Mouse (Mus musculus) limb, embryonic 14.5 days (tissue): ENCODE measurements around the gene Cd300lg. TPM values are rescaled to one million over a fixed set of nuclear protein-coding genes. Genes with fewer than 3 reads are reported as not detected.

ENCODE experiments used
- ATAC-seq: fragments of 200-750 bp; cut with Nextera tagmentation; 2 replicates; pipeline ENCODE4 v1.8.0; 2017; ENCODE audit warnings: low read depth, moderate number of reproducible peaks, moderate TSS enrichment; ENCODE audit not compliant: low FRiP score
- DNase-seq: peaks from one replicate; pipeline ENCODE4 v3.0.0-alpha.2; 2015; ENCODE audit warnings: low spot score
- H3K27ac ChIP-seq: fragments of 300-500 bp; sonication (generic); replicated peaks from 2 replicates; pipeline ENCODE4 v1.5.1; 2014; ENCODE audit warnings: low read depth, mild to moderate bottlenecking, low read length, moderate library complexity, mixed read lengths
- H3K27me3 ChIP-seq: fragments of 300-500 bp; sonication (generic); 2 replicates; pipeline ENCODE4 v1.6.1; 2014; ENCODE audit warnings: low read length, mixed read lengths; ENCODE audit not compliant: control insufficient read depth, insufficient read depth
- H3K36me3 ChIP-seq: fragments of 300-500 bp; sonication (generic); 2 replicates; pipeline ENCODE4 v1.6.1; 2014; ENCODE audit warnings: mild to moderate bottlenecking, low read length, moderate library complexity, mixed read lengths; ENCODE audit not compliant: control insufficient read depth, insufficient read depth
- H3K4me1 ChIP-seq: fragments of 300-500 bp; sonication (generic); 2 replicates; pipeline ENCODE4 v1.6.1; 2014; ENCODE audit warnings: antibody characterized with exemption, low read length, mixed read lengths; ENCODE audit not compliant: control insufficient read depth, insufficient read depth
- H3K4me2 ChIP-seq: fragments of 300-500 bp; sonication (generic); replicated peaks from 2 replicates; pipeline ENCODE4 v1.6.1; 2014; ENCODE audit warnings: low read depth, mild to moderate bottlenecking, low read length, moderate library complexity; ENCODE audit not compliant: severe bottlenecking
- H3K4me3 ChIP-seq: fragments of 300-500 bp; sonication (generic); replicated peaks from 2 replicates; pipeline ENCODE4 v1.5.1; 2014; ENCODE audit warnings: low read length
- H3K9ac ChIP-seq: fragments of 300-500 bp; sonication (generic); 2 replicates; pipeline ENCODE4 v1.6.1; 2014; ENCODE audit warnings: mild to moderate bottlenecking, low read depth, low read length, moderate library complexity; ENCODE audit not compliant: severe bottlenecking
- H3K9me3 ChIP-seq: fragments of 300-500 bp; sonication (generic); 2 replicates; pipeline ENCODE4 v1.6.1; 2016; ENCODE audit warnings: low read length; ENCODE audit not compliant: control insufficient read depth
- POLR2A ChIP-seq: fragments of 200-500 bp; IDR thresholded peaks from 2 replicates; pipeline ENCODE4 v1.8.0; 2012; ENCODE audit warnings: inconsistent platforms, mild to moderate bottlenecking, moderate library complexity, borderline replicate concordance; ENCODE audit not compliant: insufficient read depth, insufficient read length; ENCODE audit errors: extremely low read depth
- WGBS: fragments of 180-500 bp; shearing (Covaris S2); extraction: QIAGEN DNeasy Blood & Tissue Kit; methylation state at CpG from one replicate; pipeline ENCODE4 v1.1.7; 2014; 5-methylcytosine and 5-hydroxymethylcytosine counted together
- polyA plus RNA-seq, 2 experiments: library from polyadenylated mRNA; depleted of rRNA in 1 of 2; stranded (reverse) in 1 of 2; unstranded in 1 of 2; fragments of >200 nt; fragmentation: Nextera tagmentation in 1 of 2; extraction: Ambion mirVana in 1 of 2; gene quantifications; 2 replicates each; pipeline versions ENCODE4 v1.2.1 to v1.2.3; 2012 to 2014

The Cd300lg gene
- polyA plus RNA-seq, 2 experiments: 0.81 to 1.0 TPM

DNA sequence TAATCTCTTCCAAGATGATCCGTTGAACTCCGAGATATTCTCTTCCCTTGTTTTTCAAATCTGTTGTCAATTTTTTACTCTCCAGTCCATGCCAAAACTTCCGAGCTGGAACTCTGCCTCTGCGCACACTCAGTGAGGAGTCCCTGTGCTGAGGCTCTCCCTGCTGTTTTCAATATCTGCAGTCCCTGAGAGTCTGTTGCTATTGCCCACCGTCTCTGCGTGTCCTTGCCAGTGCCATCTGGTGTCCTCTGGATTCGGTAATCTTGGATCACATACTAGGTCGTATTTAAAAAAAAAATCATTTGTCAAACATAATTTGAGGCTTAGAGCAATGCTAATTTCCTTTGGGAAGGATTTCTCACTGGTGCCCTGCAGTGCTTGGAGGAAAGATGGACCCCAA lies 6.4 kb upstream of the Cd300lg start:
- Histone ChIP-seq H3K4me2 (no peak overlapping the region), H3K27ac (no peak overlapping the region), H3K36me3 (no peaks in the 10 kb centered on the region), H3K9me3 (no peaks in the 10 kb centered on the region), H3K27me3 (no peaks in the 10 kb centered on the region), H3K4me3 (no peak overlapping the region), H3K9ac (no peak overlapping the region), H3K4me1 (no peaks in the 10 kb centered on the region)
- DNase-seq (no peak), ATAC-seq (no peak)
- TF ChIP-seq POLR2A: no peak
- 59% methylated on average over 8 of the region's 8 CpGs for WGBS

DNA sequence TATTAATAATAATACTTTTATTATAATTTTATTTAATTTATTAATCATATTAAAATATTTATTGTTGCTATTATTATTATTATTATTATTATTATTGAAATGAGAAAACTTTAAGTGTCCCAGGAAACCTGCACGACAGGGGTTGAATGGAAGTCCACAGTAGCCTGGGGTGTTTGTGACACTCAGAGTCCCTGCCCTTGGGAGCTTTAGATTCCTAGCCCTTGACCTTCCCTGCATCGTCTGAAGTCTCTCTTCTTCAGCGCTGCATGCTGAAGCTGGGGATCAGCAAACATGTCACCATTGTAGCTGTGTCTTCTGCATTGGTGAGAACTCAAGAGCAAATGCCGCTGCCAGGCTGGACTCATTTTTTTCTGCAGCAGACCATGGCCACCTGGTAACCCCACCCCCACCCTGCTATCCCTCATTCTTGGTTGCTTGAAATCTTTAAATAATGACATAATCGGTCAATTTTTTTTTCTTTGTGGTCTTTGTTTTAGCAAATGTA lies 5.8 kb upstream of the Cd300lg start:
- Histone ChIP-seq H3K4me3 (no peak overlapping the region), H3K36me3 (no peaks in the 10 kb centered on the region), H3K9me3 (no peaks in the 10 kb centered on the region), H3K27ac (no peak overlapping the region), H3K4me1 (no peaks in the 10 kb centered on the region), H3K9ac (no peak overlapping the region), H3K27me3 (no peaks in the 10 kb centered on the region), H3K4me2 (no peak overlapping the region)
- TF ChIP-seq POLR2A: no peak
- WGBS: 76% methylated on average over 5 of the region's 5 CpGs
- ATAC-seq: no peak
- no peak for DNase-seq

DNA sequence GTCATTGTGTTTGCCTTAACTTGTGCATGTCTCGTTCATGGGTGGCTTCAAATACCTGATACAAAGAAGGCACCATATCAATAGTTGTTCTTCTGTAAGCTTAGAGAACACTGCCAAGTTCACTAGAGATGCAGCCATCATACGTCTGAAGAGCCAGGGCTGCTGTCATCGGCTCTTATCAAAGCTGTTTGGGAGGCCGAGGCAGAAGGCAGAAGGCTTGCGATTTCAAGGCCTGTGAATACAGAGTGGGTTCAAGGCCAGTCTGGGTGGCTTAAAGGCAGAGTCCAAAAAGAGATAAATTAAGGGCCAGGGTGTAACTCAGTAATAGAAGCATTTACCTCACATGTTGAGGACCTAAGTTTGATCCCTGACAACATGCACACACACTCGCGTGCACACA lies 5.0 kb upstream of the Cd300lg start:
- Histone ChIP-seq H3K4me2 (no peak overlapping the region), H3K9ac (no peak overlapping the region), H3K36me3 (no peaks in the 10 kb centered on the region), H3K4me1 (no peaks in the 10 kb centered on the region), H3K9me3 (no peaks in the 10 kb centered on the region), H3K27me3 (no peaks in the 10 kb centered on the region), H3K4me3 (no peak overlapping the region), H3K27ac (no peak overlapping the region)
- no peak for ATAC-seq
- no peak for TF ChIP-seq POLR2A
- WGBS: 92% methylated on average over 7 of the region's 7 CpGs
- DNase-seq: no peak

DNA sequence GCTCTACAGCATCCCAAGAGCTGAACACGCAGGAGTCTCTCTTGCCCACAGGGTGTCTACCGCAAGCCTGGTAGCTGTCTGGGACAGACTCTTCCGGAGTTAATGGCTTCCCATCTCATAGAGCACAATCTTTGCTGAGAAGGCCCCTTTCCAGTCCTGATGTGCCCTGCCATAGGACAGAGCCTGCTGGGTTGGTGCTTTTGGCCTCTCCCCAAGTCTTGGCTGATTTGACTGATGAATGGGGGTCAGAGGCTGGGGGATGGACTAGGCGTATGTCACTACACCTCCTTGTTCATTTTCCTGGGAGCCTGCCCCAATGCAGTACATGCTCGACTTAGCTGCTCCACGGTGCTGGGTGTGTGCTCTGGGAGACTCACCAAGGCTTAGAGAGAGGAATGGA lies 3.5 kb upstream of the Cd300lg start:
- 74% methylated on average over 6 of the region's 6 CpGs for WGBS
- no peak overlapping the region for H3K4me3 ChIP-seq
- DNase-seq (no peak), ATAC-seq (no peak)
- TF ChIP-seq POLR2A: no peak
- no peaks in the 10 kb centered on the region for H3K9me3 ChIP-seq
- H3K9ac ChIP-seq: no peak overlapping the region
- no peak overlapping the region for H3K4me2 ChIP-seq
- no peaks in the 10 kb centered on the region for H3K36me3 ChIP-seq
- H3K27ac ChIP-seq: no peak overlapping the region
- no peaks in the 10 kb centered on the region for H3K4me1 ChIP-seq
- H3K27me3 ChIP-seq: no peaks in the 10 kb centered on the region

DNA sequence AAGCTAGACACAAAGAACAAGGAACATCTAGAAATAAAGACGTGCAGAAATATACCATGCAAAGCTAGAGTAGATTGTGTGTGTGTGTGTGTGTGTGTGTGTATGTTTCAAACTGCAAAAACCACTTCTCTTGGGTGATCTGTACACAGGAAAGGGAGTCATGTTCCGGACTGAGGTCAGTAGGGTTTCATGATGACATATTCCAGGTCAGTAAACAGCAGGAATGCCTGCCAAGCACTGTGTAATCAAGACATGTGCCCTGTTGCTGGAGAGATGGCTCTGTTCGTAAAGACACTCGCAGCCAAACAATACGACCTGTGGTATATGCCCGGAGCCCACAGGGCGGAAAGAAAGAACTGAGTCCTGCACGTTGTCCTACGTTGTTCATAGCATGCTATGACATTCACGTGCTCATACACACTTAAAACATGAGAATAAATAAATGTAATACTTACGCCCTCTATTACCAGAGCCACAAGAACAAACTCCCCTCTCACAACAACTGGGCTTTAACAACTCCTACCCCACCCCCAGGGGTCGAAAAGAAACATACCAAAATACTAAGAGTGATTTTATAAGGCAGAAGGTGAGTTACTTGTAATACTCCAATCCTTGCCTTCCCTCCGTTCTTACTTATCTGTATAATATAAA lies 1.7 kb upstream of the Cd300lg start:
- Histone ChIP-seq H3K9me3 (no peaks in the 10 kb centered on the region), H3K27ac (no peak overlapping the region), H3K4me1 (no peaks in the 10 kb centered on the region), H3K4me2 (0 out of 2 replicates have a peak overlapping the region, but pooled peaks have one; percentile 24), H3K27me3 (no peaks in the 10 kb centered on the region), H3K9ac (no peak overlapping the region), H3K36me3 (no peaks in the 10 kb centered on the region), H3K4me3 (no peak overlapping the region)
- DNase-seq: no peak
- ATAC-seq: no peak
- no peak for TF ChIP-seq POLR2A
- 75% methylated on average over 13 of the region's 13 CpGs for WGBS
